12 mouse cellular contexts compared by ENCODE assay signal in genomic region chr12:86647279-86647678, GRCm38 (mm10). TPM values are rescaled to one million over a fixed set of nuclear protein-coding genes. Genes with fewer than 3 reads are reported as not detected.
DNase-seq lines count a peak whose midpoint lies in the region; ATAC-seq and TF ChIP-seq lines count a peak whose summit lies in the region.
"Had no signal": no experiment of that assay in that cellular context is flagged by ENCODE, and none has a peak within 500 bp of the region (broad histone marks: within the 10 kb centered on the region; RNA-seq: fewer than 3 reads in every experiment).

No protein-coding gene starts in this region.

- WGBS in kidney, postnatal 0 days = 30% methylated on average over 9 of the region's 9 CpGs
- WGBS in forebrain, embryonic 13.5 days = 13% methylated on average over 9 of the region's 9 CpGs
- 26% methylated on average over 9 of the region's 9 CpGs for WGBS in olfactory bulb, adult 2 months
- 26% methylated on average over 9 of the region's 9 CpGs for WGBS in kidney, embryonic 16.5 days

- no peaks in the 10 kb centered on the region for H3K9me3 ChIP-seq in kidney, postnatal 0 days (replicated peaks; ENCODE audit: low read length)
- H3K9me3 ChIP-seq in forebrain, embryonic 13.5 days (replicated peaks) = 0 out of 2 replicates have a peak, but pooled peaks cover 3% of the 10 kb centered on the region
- H3K9me3 ChIP-seq in kidney, embryonic 16.5 days (ENCODE audit: low read length) = no peaks in the 10 kb centered on the region

- DNase-seq in cerebellum, postnatal 25 days = peak; percentile 19 to 26
- no peak for DNase-seq in cerebellum, adult 8-10 months
- peak; percentile 47 for DNase-seq in kidney, postnatal 0 days (ENCODE audit: low spot score)
- no peak for DNase-seq in kidney, postnatal 10 days
- no peak for DNase-seq in adipocyte (ENCODE audit: low spot score)
- DNase-seq: adrenal gland, postnatal 25 days; cerebellum, adult 9-11 months had no signal

- no peak for ATAC-seq in kidney, postnatal 0 days (replicated peaks; ENCODE audit: low FRiP score, low read depth)
- peak; percentile 64 for ATAC-seq in forebrain, embryonic 13.5 days
- ATAC-seq in kidney, embryonic 16.5 days (ENCODE audit: low FRiP score, low TSS enrichment) = no peak
- ATAC-seq: intestine, embryonic 16.5 days had no signal

- no peaks in the 10 kb centered on the region for H3K4me1 ChIP-seq in kidney, postnatal 0 days (replicated peaks; ENCODE audit: insufficient read depth, low read length)
- H3K4me1 ChIP-seq in forebrain, embryonic 13.5 days = peaks cover 45% of the 10 kb centered on the region
- peaks cover 35% of the 10 kb centered on the region for H3K4me1 ChIP-seq in olfactory bulb, adult 2 months (ENCODE audit: control insufficient read depth, insufficient read depth, low read length)
- peaks cover 8% of the 10 kb centered on the region; the same call in 1 of the 2 replicates for H3K4me1 ChIP-seq in kidney, embryonic 16.5 days (ENCODE audit: insufficient read depth, low read length)

- TF ChIP-seq CTCF in kidney, postnatal 0 days (IDR thresholded peaks at IDR 0.05; ENCODE audit: low read depth) = no peak
- TF ChIP-seq CTCF in olfactory bulb, adult 2 months (IDR thresholded peaks at IDR 0.05; ENCODE audit: insufficient read depth, low read depth, low read length) = no peak

- TF ChIP-seq POLR2A in olfactory bulb, adult 2 months (IDR thresholded peaks at IDR 0.05; ENCODE audit: insufficient read depth, low read depth, low read length) = no peak

- no peak overlapping the region for H3K4me2 ChIP-seq in kidney, postnatal 0 days (ENCODE audit: low read length)
- peak overlapping the region; percentile 36 for H3K4me2 ChIP-seq in forebrain, embryonic 13.5 days
- no peak overlapping the region for H3K4me2 ChIP-seq in kidney, embryonic 16.5 days (replicated peaks; ENCODE audit: low read depth, low read length)

- H3K36me3 ChIP-seq in kidney, postnatal 0 days (ENCODE audit: insufficient read depth, low read length) = no peaks in the 10 kb centered on the region
- no peaks in the 10 kb centered on the region for H3K36me3 ChIP-seq in forebrain, embryonic 13.5 days (ENCODE audit: poor library complexity, severe bottlenecking)
- no peaks in the 10 kb centered on the region for H3K36me3 ChIP-seq in kidney, embryonic 16.5 days (ENCODE audit: insufficient read depth, low read length)

- H3K27ac ChIP-seq in kidney, postnatal 0 days = no peak overlapping the region
- H3K27ac ChIP-seq in forebrain, embryonic 13.5 days = peak overlapping the region; percentile 65
- peak overlapping the region; percentile 65 for H3K27ac ChIP-seq in olfactory bulb, adult 2 months (ENCODE audit: insufficient read depth, low read depth, low read length)
- no peak overlapping the region for H3K27ac ChIP-seq in kidney, embryonic 16.5 days (ENCODE audit: low read length)
- H3K27ac ChIP-seq: liver, embryonic 14.5 days had no signal

- H3K4me3 ChIP-seq in kidney, postnatal 0 days (replicated peaks; ENCODE audit: low read depth, low read length) = no peak overlapping the region
- no peak overlapping the region for H3K4me3 ChIP-seq in forebrain, embryonic 13.5 days
- no peak overlapping the region for H3K4me3 ChIP-seq in olfactory bulb, adult 2 months (ENCODE audit: insufficient read depth, low read depth, low read length)
- H3K4me3 ChIP-seq in kidney, embryonic 16.5 days (ENCODE audit: low read length) = no peak overlapping the region

- H3K9ac ChIP-seq in kidney, postnatal 0 days (ENCODE audit: low read depth, low read length) = no peak overlapping the region
- H3K9ac ChIP-seq in forebrain, embryonic 13.5 days = no peak overlapping the region
- no peak overlapping the region for H3K9ac ChIP-seq in kidney, embryonic 16.5 days (replicated peaks; ENCODE audit: low read length)
- H3K9ac ChIP-seq: liver, embryonic 14.5 days had no signal

- no peaks in the 10 kb centered on the region for H3K27me3 ChIP-seq in kidney, postnatal 0 days (ENCODE audit: insufficient read depth, low read length)
- H3K27me3 ChIP-seq in forebrain, embryonic 13.5 days = no peaks in the 10 kb centered on the region
- no peaks in the 10 kb centered on the region for H3K27me3 ChIP-seq in kidney, embryonic 16.5 days (ENCODE audit: insufficient read depth, low read length)

RNA-seq across cellular contexts. Expression of gene Vash1, which starts 31.2 kb away (rescaled TPM):
- polyA plus RNA-seq in kidney, postnatal 0 days (2015; fragmentation: Nextera tagmentation; extraction: Ambion mirVana) = 6.4 and 6.8 TPM in 2 replicates
- polyA plus RNA-seq in forebrain, embryonic 13.5 days (2015; fragmentation: Nextera tagmentation; extraction: Ambion mirVana) = 33.6 and 38.2 TPM in 2 replicates
- not detected in 2 replicates for polyA plus RNA-seq in olfactory bulb, adult 2 months (2012; ENCODE audit: insufficient read depth, insufficient read length, low replicate concordance, missing spikeins)
- 8.1 and 9.3 TPM in 2 replicates for polyA plus RNA-seq in kidney, embryonic 16.5 days (2015; fragmentation: Nextera tagmentation; extraction: Ambion mirVana)

Comparison
In these comparisons a context has a peak if more than half of its experiments do, and no peak if none do; other contexts are left out.
1. DNase-seq: peak in cerebellum, postnatal 25 days (2 of 2) and kidney, postnatal 0 days (single experiment); none in cerebellum, adult 8-10 months (single experiment), kidney, postnatal 10 days (single experiment) and adipocyte (single experiment).
2. H3K27ac ChIP-seq: peak in forebrain, embryonic 13.5 days (single experiment) and olfactory bulb, adult 2 months (single experiment); none in kidney, postnatal 0 days (single experiment) and kidney, embryonic 16.5 days (single experiment).